Mouse (Mus musculus) induced T-regulatory cell, adult 2 months (primary cell): ENCODE results near the gene Runx2.
A peak's percentile ranks its signal among the peaks of the same experiment; 100 is the strongest.

Experiments used
- DNase-seq: peaks from one replicate; pipeline ENCODE4 v3.0.0-alpha.2; 2012; ENCODE audit warnings: low read depth

Gene Runx2

GRCm38 (mm10) chr17:44814508-44815175 is at the start of gene Runx2:
TSS of gene Runx2 (minus strand) at chr17:44814797.
- DNase-seq, result no peak

GRCm38 (mm10) chr17:44863165-44863564 is 48.6 kb upstream of the Runx2 start:
- DNase-seq, result no peak

- no peak for DNase-seq
Observed at GRCm38 (mm10) chr17:44842184-44842583, 27.6 kb upstream of the Runx2 start.

DNA sequence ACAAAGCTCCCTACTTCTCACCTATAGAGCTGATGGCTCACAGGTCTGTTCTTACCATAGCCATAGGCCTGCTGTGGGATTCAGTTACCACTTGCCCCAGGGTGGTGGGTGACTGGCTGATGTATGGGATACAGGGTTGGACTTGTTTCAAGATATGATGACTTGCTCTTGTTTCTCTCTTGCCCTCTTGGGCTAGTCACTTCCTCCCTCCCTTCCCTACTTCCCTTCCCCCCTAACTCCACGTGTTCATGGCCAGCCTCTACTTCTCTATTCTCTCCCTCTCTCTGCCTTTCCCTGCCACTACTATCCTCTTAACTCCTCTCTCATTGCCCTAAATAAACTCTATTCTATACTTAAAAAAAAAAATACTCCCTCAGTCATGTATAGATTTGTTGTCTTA is 16.6 kb upstream of the Runx2 start:
- no peak for DNase-seq

DNA sequence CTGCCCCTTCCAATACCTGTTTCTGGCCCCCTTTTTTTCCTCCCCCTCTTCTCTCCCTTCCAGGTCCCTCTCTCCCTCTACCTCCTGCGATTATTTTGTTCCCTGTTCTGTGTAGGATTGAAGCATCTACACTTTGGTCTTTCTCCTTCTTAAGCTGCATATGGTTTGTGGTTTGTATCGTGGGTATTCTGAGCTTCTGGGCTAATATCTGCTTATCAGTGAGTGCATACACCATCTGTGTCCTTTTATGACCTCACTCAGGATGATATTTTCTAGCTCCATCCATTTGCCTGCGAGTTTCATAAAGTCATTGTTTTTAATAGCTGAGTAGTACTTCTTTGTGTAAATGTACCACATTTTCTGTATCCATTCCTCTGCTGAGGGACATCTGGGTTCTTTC is 15.0 kb upstream of the Runx2 start:
- DNase-seq, result no peak

GRCm38 (mm10) chr17:44827964-44828363 is 13.4 kb upstream of the Runx2 start:
- no peak for DNase-seq

GRCm38 (mm10) chr17:44827124-44827523 is 12.5 kb upstream of the Runx2 start:
- no peak for DNase-seq

DNA sequence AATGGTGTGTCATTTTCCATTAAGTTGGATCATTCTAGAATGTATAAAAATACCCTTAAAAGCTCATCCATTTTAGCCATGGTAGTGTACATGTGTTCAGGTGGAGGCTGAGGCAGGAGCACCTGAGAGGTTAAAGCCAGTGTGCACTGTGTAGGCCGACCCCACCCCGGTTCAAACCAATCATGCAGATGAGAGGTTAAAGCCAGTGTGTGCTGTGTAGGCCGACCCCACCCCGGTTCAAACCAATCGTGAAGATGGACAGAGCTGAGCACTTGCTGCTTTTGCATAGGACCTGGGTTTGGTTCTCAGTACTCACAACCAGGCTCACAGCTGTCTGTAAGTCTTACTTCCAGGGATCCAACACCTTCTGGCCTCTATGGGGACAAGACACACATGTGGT is 7.3 kb upstream of the Runx2 start:
- no peak for DNase-seq

DNA sequence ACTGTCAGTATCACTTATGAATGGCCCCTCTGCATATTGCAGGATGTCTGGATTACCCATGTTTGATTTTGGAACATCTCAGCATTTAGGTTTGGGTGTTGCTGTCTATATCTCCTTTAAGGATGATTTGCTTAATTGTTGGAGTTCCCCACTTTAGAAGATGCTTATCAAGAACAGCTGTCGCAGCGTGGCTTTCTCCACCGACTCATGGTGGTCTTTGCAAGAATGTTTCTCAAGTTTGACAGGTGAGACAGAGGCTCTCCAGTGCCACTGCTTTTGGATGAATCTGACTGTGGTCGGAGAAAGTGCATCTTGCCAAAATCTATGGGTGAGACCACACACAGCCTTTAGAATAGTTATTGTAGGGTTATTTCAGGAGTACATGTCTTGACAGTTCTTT is 5.2 kb upstream of the Runx2 start:
- no peak for DNase-seq

DNA sequence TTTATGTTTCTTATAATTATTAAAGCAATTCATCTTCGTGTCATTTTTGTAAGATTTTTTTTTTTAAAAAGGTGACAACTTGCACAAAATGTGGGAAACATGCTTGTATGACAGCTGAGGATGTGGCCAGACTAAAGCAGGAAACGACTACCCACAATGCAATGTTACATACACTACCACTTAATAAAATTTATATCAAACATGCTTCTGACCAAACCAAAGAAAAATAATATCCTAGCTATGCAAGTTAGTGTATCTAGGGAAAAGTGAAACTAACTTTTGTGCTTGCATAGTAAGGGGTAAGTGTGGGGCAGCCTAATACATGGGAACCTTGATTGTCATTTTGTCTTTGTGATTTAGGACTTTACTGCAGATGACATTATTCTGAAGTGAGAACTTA is 4.2 kb upstream of the Runx2 start:
- DNase-seq, result peak; percentile 20

DNA sequence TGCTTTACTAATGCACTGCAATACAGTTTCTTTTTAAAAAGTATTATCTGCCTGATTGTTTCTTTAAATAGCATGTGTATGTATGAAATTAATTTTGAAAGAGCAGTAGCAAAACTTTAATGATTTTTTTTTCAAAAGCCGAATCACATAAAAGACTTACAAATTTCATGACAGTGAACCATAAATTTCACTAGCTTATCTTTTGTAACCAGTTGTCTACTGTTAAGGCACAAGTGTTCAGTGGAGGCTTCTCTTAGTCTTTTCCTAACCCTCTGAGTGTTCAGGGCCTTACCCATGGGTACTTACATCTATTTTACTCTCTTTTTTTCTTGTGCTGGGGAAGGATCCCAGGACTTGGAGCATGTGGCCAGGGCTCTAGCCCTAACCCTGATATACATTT is 7.6 kb downstream of the Runx2 start:
- DNase-seq, result no peak

DNA sequence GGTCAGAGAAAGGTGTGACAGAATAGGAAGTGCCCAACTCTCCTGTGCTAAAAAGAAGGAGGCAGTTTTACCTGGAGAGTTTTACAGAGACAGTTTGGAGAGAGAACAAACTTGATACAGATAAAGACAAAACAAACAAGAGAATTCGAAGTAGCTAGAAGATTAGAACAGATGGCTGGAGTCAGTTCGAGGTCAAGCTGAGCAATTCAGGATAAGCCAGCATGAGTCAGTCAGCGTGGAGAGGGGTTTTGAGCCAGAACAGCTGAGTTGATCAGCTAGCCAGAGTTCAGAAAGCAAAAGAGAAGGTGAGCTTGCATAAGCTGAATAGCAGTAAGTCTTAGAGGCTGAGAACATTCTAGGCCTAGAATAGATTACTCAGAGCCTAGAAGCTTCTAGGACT is 17.3 kb downstream of the Runx2 start:
- DNase-seq, result no peak

DNA sequence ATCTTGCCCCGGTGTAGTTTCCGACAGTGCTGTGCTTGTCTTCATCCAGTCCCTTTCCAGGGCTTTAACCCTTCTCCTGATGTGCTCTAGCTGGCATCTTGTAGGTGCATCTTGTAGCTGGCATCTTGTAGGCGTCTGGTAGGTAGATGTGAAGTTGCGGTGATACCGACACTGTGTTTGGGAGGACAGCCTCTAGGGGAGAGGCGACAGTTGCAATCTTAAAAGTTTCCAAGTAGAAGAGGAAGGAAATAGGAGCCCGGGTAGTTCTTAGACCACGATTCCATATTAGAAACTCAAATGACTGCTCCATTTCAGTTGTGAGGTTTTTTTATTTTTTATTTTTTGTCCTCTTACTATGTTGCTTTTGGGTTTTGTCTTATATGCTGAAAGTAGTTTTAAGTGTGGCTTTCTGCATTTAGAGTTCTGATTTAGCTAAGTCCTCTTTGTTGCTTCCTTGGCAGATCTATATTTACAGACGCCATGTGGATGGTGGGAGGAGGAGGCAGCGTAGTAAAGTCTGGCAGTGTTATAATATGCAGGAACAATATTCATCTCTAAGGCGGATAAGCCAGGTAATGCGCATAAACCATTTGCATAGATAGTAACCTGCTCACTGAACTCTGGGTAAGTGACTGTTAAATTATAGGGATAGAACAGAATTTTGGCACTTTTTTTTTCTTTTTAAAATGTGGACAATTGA is 22.2 kb downstream of the Runx2 start:
- DNase-seq, result no peak

GRCm38 (mm10) chr17:44788982-44789747 is 25.4 kb downstream of the Runx2 start:
- no peak for DNase-seq

- DNase-seq, result no peak
Observed at GRCm38 (mm10) chr17:44783143-44783542, 31.5 kb downstream of the Runx2 start.

DNA sequence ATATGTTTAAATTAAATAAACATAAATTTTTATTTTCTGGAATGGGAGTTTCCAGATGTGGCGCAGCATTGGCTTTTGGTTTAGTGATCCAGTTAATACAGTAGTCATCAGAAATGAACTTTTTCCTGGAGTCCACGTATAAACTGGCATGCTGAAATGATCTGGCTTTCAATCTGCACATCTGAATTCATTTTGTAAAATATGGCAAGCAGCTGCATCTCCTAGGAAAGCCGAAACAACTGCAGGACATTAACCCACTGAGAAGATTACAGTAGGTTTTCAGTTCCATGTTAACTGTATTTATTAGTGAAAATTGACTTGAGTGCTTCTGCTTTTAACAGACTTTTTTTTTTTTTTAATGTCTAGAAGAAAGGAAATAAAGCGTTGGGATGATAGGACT is 32.2 kb downstream of the Runx2 start:
- no peak for DNase-seq

DNA sequence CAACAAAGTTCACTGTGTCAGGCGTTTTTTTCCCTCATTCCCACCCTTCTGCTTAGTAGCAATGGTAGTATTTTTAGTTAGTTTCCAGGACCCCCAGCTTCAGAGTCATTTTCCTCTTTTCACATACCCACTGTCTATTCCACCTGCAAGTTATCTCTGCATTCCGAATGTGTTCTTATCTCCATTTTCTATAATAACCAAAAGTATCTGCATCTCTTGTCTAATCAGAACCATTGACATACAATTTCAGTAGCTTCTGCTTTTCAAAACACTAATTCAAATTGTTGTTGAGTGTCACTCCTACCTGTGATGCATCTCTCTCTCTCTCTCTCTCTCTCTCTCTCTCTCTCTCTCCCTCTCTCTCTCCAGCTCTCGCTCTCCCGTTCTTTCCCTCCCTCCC is 34.2 kb downstream of the Runx2 start:
- no peak for DNase-seq

DNA sequence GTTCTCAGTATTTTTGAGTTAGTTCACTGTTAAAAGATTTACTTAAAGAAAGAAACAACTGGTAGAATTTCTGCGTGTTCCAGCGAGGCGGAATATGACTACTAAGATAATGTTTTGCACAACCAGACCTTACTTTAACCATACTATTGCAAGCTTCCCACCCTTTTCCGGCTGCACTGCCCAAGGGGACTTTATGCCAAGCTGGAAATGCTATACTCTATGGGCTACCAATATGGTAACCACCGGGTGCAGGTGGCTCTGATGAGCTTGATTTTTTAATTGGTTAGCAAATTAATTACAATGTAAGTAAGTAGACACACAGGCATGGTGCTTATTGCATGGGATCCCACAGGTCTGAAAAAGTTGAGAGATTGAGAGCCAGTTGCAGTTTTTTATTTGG is 36.5 kb downstream of the Runx2 start:
- DNase-seq, result no peak

DNA sequence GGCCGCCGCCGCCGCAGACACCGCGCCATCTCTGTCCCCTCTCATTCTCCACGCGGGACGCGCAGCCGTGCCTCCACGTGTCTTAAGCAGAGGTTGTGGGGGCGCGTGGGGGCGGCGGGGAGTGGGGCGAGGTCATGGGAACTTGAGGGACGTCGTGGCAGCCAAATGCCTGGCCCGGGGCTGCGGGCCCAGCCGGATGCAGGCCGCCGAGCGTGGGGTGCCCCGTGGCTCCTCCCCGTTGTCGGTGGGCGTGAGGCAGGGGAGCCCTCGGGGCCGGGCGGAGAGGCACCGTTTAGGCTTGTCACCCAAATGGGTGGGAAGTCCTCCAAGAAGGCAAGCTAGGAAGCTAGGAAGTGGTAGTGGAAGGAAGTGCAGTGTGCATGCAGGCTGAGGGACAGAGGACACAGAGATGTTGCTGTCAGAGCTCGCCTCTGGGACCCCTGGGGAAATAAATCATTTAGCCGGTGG is 37.2 kb downstream of the Runx2 start:
- peak; percentile 90 for DNase-seq

GRCm38 (mm10) chr17:44776738-44777270 is 37.8 kb downstream of the Runx2 start, which contains the start of gene Supt3:
TSS of gene Supt3 (plus strand) at chr17:44777152.
- DNase-seq, result peak; percentile 98

- DNase-seq, result peak; percentile 24
Observed at GRCm38 (mm10) chr17:44772576-44772975, 42.0 kb downstream of the Runx2 start.

DNA sequence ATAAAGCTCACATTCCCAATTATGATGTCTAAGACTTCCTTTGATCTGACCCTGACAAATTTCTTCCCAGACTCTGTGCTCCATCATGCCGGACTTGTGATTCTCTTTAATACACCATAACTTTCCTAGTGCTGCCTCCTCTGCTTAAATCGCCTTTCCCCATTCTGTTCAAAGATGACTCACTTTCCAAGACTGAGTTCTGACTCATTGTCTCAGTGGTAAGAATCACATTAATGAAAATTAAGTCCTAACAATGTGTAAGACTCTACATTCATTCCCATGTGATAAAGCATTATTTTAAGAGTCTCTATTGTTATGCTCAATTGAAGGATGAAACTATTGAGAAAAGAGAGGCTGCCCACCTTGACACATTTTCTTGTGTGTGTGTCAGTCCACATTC is 43.7 kb downstream of the Runx2 start:
- DNase-seq, result no peak

- DNase-seq, result no peak
Observed at GRCm38 (mm10) chr17:44768522-44768921, 46.1 kb downstream of the Runx2 start.
